Mouse (Mus musculus) mouse embryonic stem cell (cell line): ENCODE measurements at regions not wholly inside any gene's neighbourhood (a gene's known extent, or its start where the extent isn't known, plus 50 kb on each side); places are given as distances from the start of the nearest gene placed in this dataset.
"Not testable (repeated sequence)": the region's sequence is repeated elsewhere in the genome, so short reads cannot be mapped to it uniquely, and the experiment has no call there.

Experiments
- in situ Hi-C, 2 experiments: fragments of 300-500 bp; cut with MboI; formaldehyde crosslinking; loops; 1 replicate in 1 of 2; 3 replicates in 1 of 2; pipeline ENCODE4 v1.14.3; 2019 to 2020; ENCODE audit warnings: low sequenced_read_pairs in 2 of 2, low pct_unique_long_range_greater_than_20kb in 1 of 2, mixed read lengths in 1 of 2; ENCODE audit not compliant: unreplicated experiment in 1 of 2

DNA sequence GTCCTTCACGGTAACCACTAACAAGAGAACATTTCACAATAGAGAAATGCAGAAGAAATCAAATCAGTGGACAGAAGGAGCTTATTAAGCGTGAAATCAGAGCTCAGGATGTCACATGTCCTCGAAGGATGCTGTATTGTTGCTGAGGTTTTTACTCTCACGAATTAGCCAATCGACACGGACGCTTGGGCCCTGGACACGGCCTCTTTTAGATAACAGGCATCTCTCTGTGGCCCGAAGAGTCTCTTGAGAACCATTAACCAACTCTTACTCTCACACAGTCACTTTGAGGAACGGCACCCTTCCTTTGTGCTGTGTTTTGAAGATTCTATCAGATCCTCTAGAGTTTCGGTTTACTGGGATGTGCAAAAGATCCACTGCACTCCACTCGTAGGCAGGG is 128.2 kb downstream of the Tsen15 start:
- in situ Hi-C loops, result loop anchor here in 1 of 2 experiments (25.0 kb wide), 1 partner anchor 421 kb away; no protein-coding TSS in a partner anchor

- in situ Hi-C loops, result loop anchor here in 1 of 2 experiments (25.0 kb wide), 1 partner anchor 417 kb away; no protein-coding TSS in a partner anchor
Observed at GRCm38 (mm10) chr1:152253906-152254305, 132.6 kb downstream of the Tsen15 start.

DNA sequence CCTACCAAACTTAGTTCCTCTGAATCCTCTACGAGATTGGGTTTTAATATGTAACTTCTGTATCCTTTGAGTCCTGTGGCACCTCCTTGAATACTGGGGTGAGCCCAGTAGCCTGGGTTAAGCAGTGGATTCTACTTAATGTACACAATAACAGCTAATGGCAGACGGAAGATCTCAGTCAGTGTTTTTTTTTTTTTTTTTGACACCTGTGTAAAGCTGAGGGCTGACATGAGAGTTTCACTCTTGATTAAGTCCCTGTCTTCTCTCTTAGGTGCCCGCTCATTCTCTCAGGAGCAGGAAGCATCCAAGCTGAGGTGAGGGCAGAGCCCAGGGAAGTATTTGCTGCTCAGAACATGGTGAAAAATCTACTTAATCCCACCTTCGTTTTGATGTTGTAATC is 133.0 kb downstream of the Tsen15 start:
- in situ Hi-C loops, result loop anchor here in 1 of 2 experiments (25.0 kb wide), 1 partner anchor 416 kb away; no protein-coding TSS in a partner anchor

DNA sequence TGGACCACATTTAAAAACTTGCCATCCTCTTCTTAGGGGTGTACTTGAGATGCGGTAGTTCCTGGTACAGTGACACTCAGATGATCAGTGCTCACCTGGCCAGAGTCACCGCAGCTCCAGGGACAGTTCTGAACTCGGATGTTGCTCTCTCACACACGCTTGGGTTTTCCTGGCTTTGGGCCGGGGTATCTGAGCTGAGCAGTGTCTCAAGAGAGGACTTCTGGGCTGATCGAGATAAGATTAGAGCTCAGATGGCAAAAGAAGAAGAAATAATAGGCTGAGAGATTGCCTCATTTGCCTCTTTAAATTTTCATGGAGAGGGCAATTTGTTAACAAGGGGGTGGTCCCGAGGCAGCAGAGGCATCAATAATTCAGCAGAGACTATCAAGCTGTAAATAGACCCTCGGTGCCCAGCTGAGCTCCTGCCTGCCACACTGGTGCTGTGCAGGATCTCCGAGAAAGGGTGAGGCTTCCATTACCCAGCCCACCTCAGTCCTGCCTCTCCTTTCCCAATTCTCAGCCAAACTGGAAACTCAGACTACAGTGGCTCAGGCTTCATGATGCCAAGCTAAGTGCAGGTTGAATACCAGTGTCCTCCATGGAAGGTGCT is 133.7 kb downstream of the Tsen15 start:
- in situ Hi-C loops, result loop anchor here in 1 of 2 experiments (25.0 kb wide), 1 partner anchor 415 kb away; no protein-coding TSS in a partner anchor

- in situ Hi-C loops, result no loop called here
Observed at GRCm38 (mm10) chr1:152241026-152241425, 145.5 kb downstream of the Tsen15 start.

GRCm38 (mm10) chr1:152239376-152239775 is 147.1 kb downstream of the Tsen15 start:
- in situ Hi-C loops, result no loop called here

GRCm38 (mm10) chr1:152235212-152235792 is 145.4 kb upstream of the 1700025G04Rik start:
- in situ Hi-C loops, result no loop called here

DNA sequence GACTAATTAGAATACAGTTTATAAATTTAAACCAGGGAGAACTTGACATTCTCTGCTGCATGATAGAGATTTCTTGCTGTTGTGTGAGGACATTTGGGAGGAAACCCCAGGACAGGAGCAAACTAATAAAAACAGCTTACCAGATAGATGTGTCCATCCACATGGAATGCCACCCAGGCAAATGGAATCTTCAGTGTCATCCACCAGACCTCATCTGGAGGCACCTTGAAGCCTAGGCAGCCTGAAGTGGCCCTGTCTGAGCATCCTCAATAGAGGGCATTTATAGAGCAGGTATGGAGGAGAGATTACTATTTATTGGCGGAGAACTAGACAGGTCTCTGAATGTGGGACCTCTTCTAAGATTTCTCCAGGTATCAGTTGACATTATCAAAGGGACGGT is 144.8 kb upstream of the 1700025G04Rik start:
- in situ Hi-C loops, result no loop called here

DNA sequence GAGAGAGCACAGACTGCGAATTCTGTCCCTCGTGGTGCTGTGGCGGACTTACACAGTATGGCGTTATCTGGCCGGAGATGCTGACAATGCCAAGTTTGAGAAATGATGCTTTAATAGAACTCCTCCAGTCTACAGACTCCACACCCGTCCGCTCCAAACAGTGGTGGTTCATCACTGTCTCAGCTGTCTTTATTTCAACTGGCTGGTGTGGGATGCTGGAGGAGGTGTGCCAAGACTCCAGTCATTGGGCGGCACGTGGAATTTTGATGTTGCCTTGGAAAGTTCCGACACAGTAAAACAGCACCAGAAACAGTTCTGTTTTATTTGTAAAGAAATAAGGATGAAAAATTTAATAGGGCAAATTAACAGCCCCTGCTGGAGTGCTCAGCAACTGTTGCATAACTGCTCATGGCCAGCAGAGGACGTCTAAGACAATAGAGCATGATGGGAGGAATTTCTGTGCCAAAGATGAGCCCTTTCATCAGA is 141.8 kb upstream of the 1700025G04Rik start:
- in situ Hi-C loops, result no loop called here

- in situ Hi-C loops, result no loop called here
Observed at GRCm38 (mm10) chr1:152229709-152230108, 139.8 kb upstream of the 1700025G04Rik start.

DNA sequence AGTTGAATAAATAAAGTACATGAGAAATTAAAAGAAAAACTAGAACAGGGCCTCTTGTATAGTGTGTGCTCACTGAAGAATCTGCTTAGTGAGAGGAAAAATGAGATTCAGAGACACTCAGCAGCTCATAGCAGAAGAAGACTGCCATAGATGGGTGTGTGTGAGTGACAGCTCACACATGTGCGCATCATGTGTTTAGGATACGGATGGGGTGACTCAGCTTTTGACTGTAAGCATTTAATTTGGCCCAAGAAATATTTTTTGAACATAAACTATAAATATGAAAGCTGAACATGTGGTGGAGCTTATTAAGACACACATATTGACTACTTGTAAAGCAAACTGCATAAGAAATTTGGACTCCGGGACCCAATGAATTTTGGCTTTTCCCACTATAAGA is 136.1 kb upstream of the 1700025G04Rik start:
- in situ Hi-C loops, result no loop called here

- in situ Hi-C loops, result no loop called here
Observed at GRCm38 (mm10) chr1:152223666-152224065, 133.7 kb upstream of the 1700025G04Rik start.

DNA sequence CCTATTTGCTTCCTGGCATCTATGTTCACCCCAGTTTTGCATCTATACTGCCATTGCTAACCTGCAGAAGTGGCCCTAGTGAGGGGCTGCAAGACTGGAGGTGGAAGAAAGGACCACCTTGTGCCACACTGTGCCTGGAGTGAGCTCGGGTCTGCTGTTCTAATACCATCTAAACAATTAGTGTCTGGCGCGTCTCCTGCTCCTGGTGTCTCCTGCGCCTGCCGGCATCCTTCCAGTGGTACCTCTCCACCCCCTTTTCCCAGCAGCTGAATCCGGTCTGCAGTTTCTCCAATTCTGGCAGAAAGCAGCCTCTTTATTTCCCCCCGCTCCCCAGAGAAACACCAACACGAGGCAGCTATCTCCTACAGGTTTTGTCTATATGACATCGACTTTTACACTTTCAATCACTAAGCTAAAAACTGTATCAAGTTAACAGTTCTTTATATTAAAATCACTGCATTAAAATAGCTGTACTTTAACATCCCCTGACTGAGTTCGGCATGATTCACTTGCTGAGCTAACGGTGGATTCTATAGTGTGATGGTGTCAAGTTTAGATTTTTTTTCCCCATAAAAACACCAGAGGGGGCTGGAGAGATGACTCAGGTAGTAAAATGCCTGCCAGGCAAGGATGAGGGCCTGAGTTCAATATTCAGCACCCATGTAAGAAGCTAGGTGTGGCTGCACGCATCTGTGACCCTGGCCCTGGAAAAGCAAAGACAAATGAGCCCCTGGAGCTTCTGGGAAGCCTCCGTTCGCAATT is 131.1 kb upstream of the 1700025G04Rik start:
- in situ Hi-C loops, result no loop called here

DNA sequence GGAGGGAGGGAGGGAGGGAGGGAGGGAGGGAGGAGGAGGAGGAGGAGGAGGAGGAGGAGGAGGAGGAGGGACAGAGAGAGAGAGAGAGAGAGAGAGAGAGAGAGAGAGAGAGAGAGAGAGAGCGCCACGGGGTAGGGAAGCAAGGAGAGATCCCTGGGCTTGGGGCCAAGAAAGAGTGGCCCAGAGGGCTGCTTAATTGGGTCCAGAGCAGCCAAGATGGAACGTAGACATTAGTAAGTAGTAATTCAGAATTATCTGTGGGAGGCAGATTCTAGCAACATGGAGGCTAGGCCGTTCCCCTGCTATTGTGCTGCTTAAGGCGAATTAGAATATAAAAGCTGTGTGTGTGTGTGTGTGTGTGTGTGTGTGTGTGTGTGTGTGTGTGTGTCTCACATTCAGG is 129.8 kb upstream of the 1700025G04Rik start:
- in situ Hi-C loops, result not testable (repeated sequence)

DNA sequence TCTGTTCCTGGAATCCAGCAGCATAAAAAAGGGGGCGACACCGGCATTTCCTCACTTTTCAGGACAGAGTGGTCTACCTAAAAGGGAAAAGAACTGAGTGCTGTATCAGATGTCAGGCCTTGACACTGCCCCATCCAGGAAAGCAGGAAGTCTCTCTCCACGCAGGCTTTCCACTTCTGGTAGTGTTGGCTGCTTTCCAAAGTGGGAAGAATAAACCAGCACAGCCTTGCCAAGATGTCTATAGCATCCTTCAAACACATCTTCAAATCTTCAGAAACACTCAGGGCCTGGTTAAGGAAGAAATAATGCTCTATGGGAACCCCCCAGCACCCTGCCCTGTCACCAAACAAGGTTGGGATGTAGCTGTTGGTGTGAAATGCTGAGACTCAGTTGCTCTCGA is 127.5 kb upstream of the 1700025G04Rik start:
- in situ Hi-C loops, result no loop called here

GRCm38 (mm10) chr1:152214376-152214775 is 124.5 kb upstream of the 1700025G04Rik start:
- in situ Hi-C loops, result no loop called here

DNA sequence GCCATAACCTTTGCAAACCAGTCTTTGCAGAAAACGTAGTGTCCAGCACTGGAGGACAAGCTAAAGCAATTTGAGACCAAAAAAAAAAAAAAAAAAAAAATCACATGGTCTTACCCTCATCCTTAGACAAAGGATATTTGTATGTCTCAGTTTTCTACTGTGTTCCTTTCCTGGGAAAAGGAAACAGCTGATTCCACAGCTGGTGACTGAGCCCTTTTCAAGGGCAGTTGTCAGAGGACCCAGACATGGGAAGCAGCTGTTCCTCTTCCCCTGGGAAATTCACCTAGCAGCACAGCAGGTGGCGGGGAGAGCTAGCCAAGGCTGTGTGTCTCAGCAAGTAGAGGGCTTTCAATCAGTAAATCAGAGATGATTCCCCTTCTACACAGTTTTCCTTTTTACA is 113.3 kb upstream of the 1700025G04Rik start:
- in situ Hi-C loops, result no loop called here

GRCm38 (mm10) chr1:152188700-152189099 is 98.8 kb upstream of the 1700025G04Rik start:
- in situ Hi-C loops, result loop anchor here in 1 of 2 experiments (25.0 kb wide), 1 partner anchor 351 kb away; no protein-coding TSS in a partner anchor

- in situ Hi-C loops, result loop anchor here in 1 of 2 experiments (25.0 kb wide), 1 partner anchor 348 kb away; no protein-coding TSS in a partner anchor
Observed at GRCm38 (mm10) chr1:152184956-152185355, 95.0 kb upstream of the 1700025G04Rik start.
